ENCODE assay signal across 14 mouse cellular contexts in genomic region chr2:167841339-167842240, GRCm38 (mm10).
DNase-seq lines count a peak whose midpoint lies in the region; ATAC-seq and TF ChIP-seq lines count a peak whose summit lies in the region.
"Had no signal": no experiment of that assay in that cellular context is flagged by ENCODE, and none has a peak within 500 bp of the region (broad histone marks: within the 10 kb centered on the region; RNA-seq: fewer than 3 reads in every experiment).

No protein-coding gene starts in this region.

- no peak for TF ChIP-seq CTCF in lung, embryonic 14.5 days (IDR thresholded peaks at IDR 0.05; ENCODE audit: low read depth)
- no peak for TF ChIP-seq CTCF in liver, postnatal 0 days (IDR thresholded peaks at IDR 0.05; ENCODE audit: low read depth)

- no peaks in the 10 kb centered on the region for H3K27me3 ChIP-seq in lung, embryonic 14.5 days (ENCODE audit: insufficient read depth, low read length)
- H3K27me3 ChIP-seq in liver, postnatal 0 days (ENCODE audit: insufficient read depth, low read length) = no peaks in the 10 kb centered on the region
- H3K27me3 ChIP-seq: forebrain, embryonic 13.5 days had no signal

- no peaks in the 10 kb centered on the region for H3K36me3 ChIP-seq in lung, embryonic 14.5 days (ENCODE audit: insufficient read depth)
- H3K36me3 ChIP-seq in liver, postnatal 0 days (replicated peaks; ENCODE audit: insufficient read depth, low read length) = no peaks in the 10 kb centered on the region

- DNase-seq in heart, adult 11 months = peak; percentile 93
- no peak for DNase-seq in heart, adult 18-20 months
- peak; percentile 64 for DNase-seq in lung, embryonic 14.5 days
- DNase-seq in lung, postnatal 14 days = no peak
- DNase-seq in induced T-regulatory cell, adult 2 months (ENCODE audit: low read depth) = peak; percentile 37
- no peak for DNase-seq in liver, postnatal 0 days
- DNase-seq in adrenal gland, postnatal 4 days (ENCODE audit: low spot score in 2 of 2) = no peak
- DNase-seq in frontal cortex, adult 2 months (ENCODE audit: extremely low spot score in 1 of 2, low spot score in 1 of 2) = no peak
- DNase-seq: cerebellum, adult 8-10 months; gastrocnemius, postnatal 10 days; kidney, postnatal 10 days; right cerebral cortex, adult 18-20 months had no signal

- no peak overlapping the region for H3K4me3 ChIP-seq in lung, embryonic 14.5 days (ENCODE audit: low read depth, low read length)
- H3K4me3 ChIP-seq in liver, postnatal 0 days (ENCODE audit: low read depth, low read length) = no peak overlapping the region
- H3K4me3 ChIP-seq: forebrain, embryonic 13.5 days had no signal

- no peak for TF ChIP-seq EP300 in liver, postnatal 0 days (IDR thresholded peaks at IDR 0.05; ENCODE audit: low read depth)

- no peaks in the 10 kb centered on the region for H3K9me3 ChIP-seq in lung, embryonic 14.5 days (ENCODE audit: low read depth, low read length)
- no peaks in the 10 kb centered on the region for H3K9me3 ChIP-seq in liver, postnatal 0 days (ENCODE audit: low read length)
- H3K9me3 ChIP-seq: forebrain, embryonic 13.5 days had no signal

- peak overlapping the region; percentile 40; the same call in 1 of the 2 replicates for H3K27ac ChIP-seq in lung, embryonic 14.5 days (ENCODE audit: low read depth)
- H3K27ac ChIP-seq in liver, postnatal 0 days (ENCODE audit: low read depth) = peak overlapping the region; percentile 77
- H3K27ac ChIP-seq: forebrain, embryonic 13.5 days had no signal

- ATAC-seq in lung, embryonic 14.5 days (ENCODE audit: insufficient read depth) = no peak
- ATAC-seq in liver, postnatal 0 days = no peak
- ATAC-seq: forebrain, embryonic 13.5 days; hindbrain, embryonic 16.5 days had no signal

- no peak overlapping the region for H3K4me2 ChIP-seq in lung, embryonic 14.5 days
- no peak overlapping the region for H3K4me2 ChIP-seq in liver, postnatal 0 days (ENCODE audit: low read depth, low read length)
- H3K4me2 ChIP-seq: forebrain, embryonic 13.5 days had no signal

- H3K4me1 ChIP-seq in lung, embryonic 14.5 days (ENCODE audit: insufficient read depth) = peaks cover 18% of the 10 kb centered on the region
- peaks cover 34% of the 10 kb centered on the region for H3K4me1 ChIP-seq in liver, postnatal 0 days (ENCODE audit: insufficient read depth)

- no peak overlapping the region for H3K9ac ChIP-seq in lung, embryonic 14.5 days
- H3K9ac ChIP-seq in liver, postnatal 0 days (replicated peaks) = peak overlapping the region; percentile 46
- H3K9ac ChIP-seq: forebrain, embryonic 13.5 days had no signal

- 34% methylated on average over 22 of the region's 22 CpGs for WGBS in lung, embryonic 14.5 days
- WGBS in liver, postnatal 0 days (ENCODE audit: insufficient replicate concordance) = 34% methylated on average over 21 of the region's 22 CpGs

Comparison
In these comparisons a context has a peak if more than half of its experiments do, and no peak if none do; other contexts are left out.
1. DNase-seq: peak in heart, adult 11 months (single experiment), lung, embryonic 14.5 days (single experiment) and induced T-regulatory cell, adult 2 months (single experiment); none in heart, adult 18-20 months (0 of 2), lung, postnatal 14 days (single experiment), liver, postnatal 0 days (single experiment), adrenal gland, postnatal 4 days (0 of 2) and frontal cortex, adult 2 months (0 of 2).